Comparison of ENCODE assay signal across 9 mouse cellular contexts in genomic region chr11:115354183-115354582, GRCm38 (mm10). TPM values are rescaled to one million over a fixed set of nuclear protein-coding genes. Genes with fewer than 3 reads are reported as not detected.
DNase-seq lines count a peak whose midpoint lies in the region; TF ChIP-seq lines count a peak whose summit lies in the region.
"Had no signal": no experiment of that assay in that cellular context is flagged by ENCODE, and none has a peak within 500 bp of the region (broad histone marks: within the 10 kb centered on the region; RNA-seq: fewer than 3 reads in every experiment).

No protein-coding gene starts in this region.

- H3K4me3 ChIP-seq in cortical plate, adult 2 months (ENCODE audit: insufficient read depth, low read length), result no peak overlapping the region
- no peak overlapping the region for H3K4me3 ChIP-seq in heart, adult 2 months
- H3K4me3 ChIP-seq: liver, embryonic 15.5 days had no signal

- TF ChIP-seq EP300 in heart, adult 2 months (IDR thresholded peaks at IDR 0.05; ENCODE audit: insufficient read depth, low read depth, low read length), result peak; percentile 64; the same call in 1 of the 2 replicates

- H3K27ac ChIP-seq in cortical plate, adult 2 months (ENCODE audit: insufficient read depth, low read length), result no peak overlapping the region
- H3K27ac ChIP-seq in heart, adult 2 months, result no peak overlapping the region
- H3K27ac ChIP-seq: liver, embryonic 15.5 days had no signal

- H3K27me3 ChIP-seq in heart, adult 2 months (ENCODE audit: control insufficient read depth, insufficient read depth, low read length), result no peaks in the 10 kb centered on the region

- peak; percentile 88 for TF ChIP-seq CTCF in cortical plate, adult 2 months (IDR thresholded peaks at IDR 0.05; ENCODE audit: extremely low read depth, insufficient read depth, low read length)
- peak; percentile 97 for TF ChIP-seq CTCF in heart, adult 2 months (IDR thresholded peaks at IDR 0.05)

- TF ChIP-seq POLR2A in cortical plate, adult 2 months (IDR thresholded peaks at IDR 0.05; ENCODE audit: extremely low read depth, insufficient read depth, low read length), result no peak
- TF ChIP-seq POLR2A in heart, adult 2 months (IDR thresholded peaks at IDR 0.05; ENCODE audit: insufficient read depth, low read depth, low read length), result no peak

- H3K79me2 ChIP-seq in heart, adult 2 months (replicated peaks; ENCODE audit: control insufficient read depth, insufficient read depth, low read length), result no peaks in the 10 kb centered on the region

- peak; percentile 73 to 85 for DNase-seq in adrenal gland, adult (ENCODE audit: inconsistent age in 2 of 2, low spot score in 1 of 2)
- DNase-seq in adrenal gland, adult 8-10 months, result no peak
- peak; percentile 83 for DNase-seq in adipocyte (ENCODE audit: low spot score)
- peak; percentile 66 to 73 for DNase-seq in heart, adult 2 months
- DNase-seq in kidney, postnatal 14 days, result peak; percentile 77
- peak; percentile 71 for DNase-seq in lung, postnatal 25 days (ENCODE audit: low spot score)
- peak; percentile 80 for DNase-seq in retina, postnatal 7 days (ENCODE audit: low read depth, low spot score)

- intact Hi-C loops in heart, adult 2 months (cut with DNase I), result loop anchor here (1.0 to 5.0 kb wide), 3 partner anchors 32 to 151 kb away; partner anchors contain the start of gene Ush1g

- 13% methylated on average over 8 of the region's 8 CpGs for WGBS in heart, adult 2 months

- no peak overlapping the region for H3K9ac ChIP-seq in heart, adult 2 months (ENCODE audit: low read depth, low read length)
- H3K9ac ChIP-seq: liver, embryonic 15.5 days had no signal

- H3K36me3 ChIP-seq in heart, adult 2 months (ENCODE audit: control insufficient read depth, insufficient read depth, low read length), result no peaks in the 10 kb centered on the region
- H3K36me3 ChIP-seq: liver, embryonic 15.5 days had no signal

- H3K4me1 ChIP-seq in cortical plate, adult 2 months (ENCODE audit: control insufficient read depth, insufficient read depth, low read length), result no peaks in the 10 kb centered on the region
- H3K4me1 ChIP-seq in heart, adult 2 months (ENCODE audit: control insufficient read depth, insufficient read depth, low read length), result no peaks in the 10 kb centered on the region; the same call in 1 of the 2 replicates

RNA-seq across cellular contexts. Expression of gene Hid1, which starts 13.4 kb away (rescaled TPM):
- 10 to 100 TPM; 17.7 to 46.8 (median 42.6) TPM for total RNA-seq in adrenal gland, adult 8-10 months (2022)
- polyA plus RNA-seq in cortical plate, adult 2 months (2012; rRNA removed), result 102 and 103 TPM in 2 replicates
- 1 to 10 TPM; 3.0 to 5.1 TPM for total RNA-seq in heart, adult 2 months (2021)
- polyA plus RNA-seq in heart, adult 2 months (2012; rRNA removed), result 6.1 and 7.3 TPM in 2 replicates

RNA-seq across cellular contexts. Expression of gene Otop3, which starts 19.7 kb away (rescaled TPM):
- not detected for total RNA-seq in adrenal gland, adult 8-10 months (2022)
- 0.06 TPM in 1 of 2 replicates, not detected in the other for polyA plus RNA-seq in cortical plate, adult 2 months (2012; rRNA removed)
- not detected for total RNA-seq in heart, adult 2 months (2021)
- polyA plus RNA-seq in heart, adult 2 months (2012; rRNA removed), result not detected in 2 replicates
- polyA plus RNA-seq: liver, embryonic 15.5 days had no signal

RNA-seq across cellular contexts. Expression of gene Cdr2l, which starts 27.5 kb away (rescaled TPM):
- total RNA-seq in adrenal gland, adult 8-10 months (2022), result 100 to 1,000 TPM in 1 of 4 experiments, 10 to 100 TPM in 3; 60.6 to 118 (median 71.9) TPM
- polyA plus RNA-seq in cortical plate, adult 2 months (2012; rRNA removed), result 20.6 and 21.5 TPM in 2 replicates
- total RNA-seq in heart, adult 2 months (2021), result 1 to 10 TPM; 4.5 TPM
- 6.2 and 6.7 TPM in 2 replicates for polyA plus RNA-seq in heart, adult 2 months (2012; rRNA removed)

RNA-seq across cellular contexts. Expression of gene Ush1g, which starts 32.3 kb away (rescaled TPM):
- 1 to 10 TPM in 2 of 4 experiments, under 1 TPM in 2; 0.52 to 2.3 (median 1.1) TPM for total RNA-seq in adrenal gland, adult 8-10 months (2022)
- 0.40 and 0.44 TPM in 2 replicates for polyA plus RNA-seq in cortical plate, adult 2 months (2012; rRNA removed)
- total RNA-seq in heart, adult 2 months (2021), result under 1 TPM in 1 of 2 experiments, not detected in 1; 0.07 TPM
- polyA plus RNA-seq in heart, adult 2 months (2012; rRNA removed), result 0.10 and 0.18 TPM in 2 replicates

RNA-seq across cellular contexts. Expression of gene Otop2, which starts 47.2 kb away (rescaled TPM):
- not detected for total RNA-seq in adrenal gland, adult 8-10 months (2022)
- polyA plus RNA-seq in cortical plate, adult 2 months (2012; rRNA removed), result 2.2 and 3.4 TPM in 2 replicates
- not detected for total RNA-seq in heart, adult 2 months (2021)
- polyA plus RNA-seq in heart, adult 2 months (2012; rRNA removed), result not detected in 2 replicates
- polyA plus RNA-seq: liver, embryonic 15.5 days had no signal

Comparison
In these comparisons a context has a peak if more than half of its experiments do, and no peak if none do; other contexts are left out.
1. RNA of gene Cdr2l, which starts 27.5 kb away (total RNA-seq): 60.6 to 118 TPM in adrenal gland, adult 8-10 months; 4.5 TPM in heart, adult 2 months; every median in the first group is over 10 times any median in the second.